Mouse (Mus musculus): Measurements from ENCODE around the gene Gm5930. TPM values are rescaled to one million over a fixed set of nuclear protein-coding genes. Genes with fewer than 3 reads are reported as not detected.

The Gm5930 gene
- polyA plus RNA-seq (2012; rRNA removed): not detected in 2 replicates

GRCm38 (mm10) chr14:44338484-44338883 lies at the start of gene Gm5930:
Gm5930 (minus strand) TSS chr14:44338584.

GRCm38 (mm10) chr14:44365057-44365456 lies 26.7 kb upstream of the Gm5930 start, which contains the start of gene Gm8229:
Gm8229 (plus strand) TSS chr14:44365357.

DNA sequence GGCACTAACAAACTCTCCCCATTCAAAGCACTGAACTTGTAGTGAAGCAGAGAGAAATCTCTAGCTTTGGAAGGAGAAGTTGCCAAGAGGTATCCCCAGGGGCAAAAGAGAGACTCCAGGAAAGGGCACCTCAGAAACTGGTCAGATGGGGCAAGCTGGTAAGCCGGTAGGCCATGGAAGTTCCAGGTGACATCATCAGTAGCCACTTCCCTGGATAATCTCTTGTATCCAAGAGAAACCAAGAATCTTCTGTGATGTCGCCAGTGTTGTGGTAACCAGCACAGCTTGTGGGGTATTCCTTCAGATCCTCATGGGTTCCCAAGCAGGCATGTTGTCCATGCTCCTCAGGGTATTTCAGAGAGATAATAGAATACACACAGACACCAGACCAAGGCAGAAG lies 53.1 kb downstream of the Gm5930 start, which contains the start of gene Gm8220:
Gm8220 (plus strand) TSS at position 301 of the 400 bp plus-strand sequence.

Other genes with a start within 250 kb of the Gm5930 start
- gene Ear2, start 235.9 kb downstream of the Gm5930 start, polyA plus RNA-seq (2012; rRNA removed): 24.0 and 26.3 TPM in 2 replicates
- gene Gm3327, start 214.7 kb downstream of the Gm5930 start, polyA plus RNA-seq (2012; rRNA removed): not detected in 2 replicates
- not detected in 2 replicates for gene Gm8212, start 140.9 kb downstream of the Gm5930 start, polyA plus RNA-seq (2012; rRNA removed)
- not detected in 2 replicates for gene 4930503E14Rik, start 125.3 kb downstream of the Gm5930 start, polyA plus RNA-seq (2012; rRNA removed)
- not detected in 2 replicates for gene Gm8220, start 53.0 kb downstream of the Gm5930 start, polyA plus RNA-seq (2012; rRNA removed)
- gene Gm8229, start 26.8 kb upstream of the Gm5930 start, polyA plus RNA-seq (2012; rRNA removed): not detected in 2 replicates
- gene Gm3371, start 72.1 kb upstream of the Gm5930 start, polyA plus RNA-seq (2012; rRNA removed): not detected in 2 replicates
- gene Gm8232, start 95.1 kb upstream of the Gm5930 start, polyA plus RNA-seq (2012; rRNA removed): not detected in 2 replicates
- not detected in 2 replicates for gene BC061237, start 153.9 kb upstream of the Gm5930 start, polyA plus RNA-seq (2012; rRNA removed)
- not detected in 2 replicates for gene Gm17093, start 179.7 kb upstream of the Gm5930 start, polyA plus RNA-seq (2012; rRNA removed)
- gene Gm8247, start 244.6 kb upstream of the Gm5930 start, polyA plus RNA-seq (2012; rRNA removed): not detected in 2 replicates